Mouse (Mus musculus) testis, postnatal 10 days (tissue): ENCODE data around the gene Mvb12b.

Source experiments
- DNase-seq: peaks from one replicate; pipeline ENCODE4 v3.0.0; 2021; ENCODE audit warnings: low spot score

Mvb12b gene

GRCm38 (mm10) chr2:33778466-33778865 is 109.3 kb downstream of the Mvb12b start:
- DNase-seq, result no peak

DNA sequence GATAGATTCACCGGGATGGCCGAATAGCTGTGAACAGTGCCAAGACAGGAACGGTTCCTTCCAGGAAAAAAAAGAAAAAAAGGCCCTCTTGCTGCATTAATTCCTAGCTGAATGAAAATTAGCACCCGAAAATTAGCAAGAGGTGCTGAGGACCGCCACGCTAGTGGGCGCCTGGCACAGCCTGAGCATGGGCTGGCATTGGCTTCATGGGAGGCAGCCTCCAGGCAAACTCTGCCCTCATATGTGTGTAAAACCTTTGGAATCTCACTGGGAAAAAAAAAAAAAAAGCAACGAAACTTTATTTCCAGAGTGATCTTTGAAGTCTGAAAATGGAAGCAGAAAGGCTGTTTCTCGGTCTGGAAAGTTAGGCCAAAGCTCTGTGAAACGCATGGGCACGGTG is 110.7 kb downstream of the Mvb12b start:
- DNase-seq, result no peak

- no peak for DNase-seq
Measured at GRCm38 (mm10) chr2:33774884-33775283, 112.9 kb downstream of the Mvb12b start.

DNA sequence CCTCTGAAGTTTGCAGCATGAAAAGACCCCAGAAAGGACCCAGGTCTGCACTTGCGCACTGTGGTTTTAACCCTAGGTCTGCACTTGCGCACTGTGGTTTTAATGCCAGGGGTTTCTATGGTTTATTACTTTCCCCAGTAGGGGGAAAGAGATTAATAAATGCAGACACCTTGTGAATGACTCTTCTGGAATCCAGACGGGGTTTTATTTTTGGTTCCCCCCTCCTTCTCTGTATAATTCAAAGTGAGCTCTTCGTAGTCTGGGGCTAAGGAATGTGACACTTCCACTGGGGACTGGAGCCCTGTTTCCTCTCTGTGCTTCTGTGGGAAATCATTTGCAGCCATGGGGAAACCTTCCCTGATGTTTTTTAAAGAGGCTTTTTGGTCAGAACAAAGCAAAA is 113.6 kb downstream of the Mvb12b start:
- no peak for DNase-seq

- no peak for DNase-seq
Measured at GRCm38 (mm10) chr2:33772439-33772838, 115.3 kb downstream of the Mvb12b start.

GRCm38 (mm10) chr2:33771388-33771787 is 116.4 kb downstream of the Mvb12b start:
- no peak for DNase-seq

DNA sequence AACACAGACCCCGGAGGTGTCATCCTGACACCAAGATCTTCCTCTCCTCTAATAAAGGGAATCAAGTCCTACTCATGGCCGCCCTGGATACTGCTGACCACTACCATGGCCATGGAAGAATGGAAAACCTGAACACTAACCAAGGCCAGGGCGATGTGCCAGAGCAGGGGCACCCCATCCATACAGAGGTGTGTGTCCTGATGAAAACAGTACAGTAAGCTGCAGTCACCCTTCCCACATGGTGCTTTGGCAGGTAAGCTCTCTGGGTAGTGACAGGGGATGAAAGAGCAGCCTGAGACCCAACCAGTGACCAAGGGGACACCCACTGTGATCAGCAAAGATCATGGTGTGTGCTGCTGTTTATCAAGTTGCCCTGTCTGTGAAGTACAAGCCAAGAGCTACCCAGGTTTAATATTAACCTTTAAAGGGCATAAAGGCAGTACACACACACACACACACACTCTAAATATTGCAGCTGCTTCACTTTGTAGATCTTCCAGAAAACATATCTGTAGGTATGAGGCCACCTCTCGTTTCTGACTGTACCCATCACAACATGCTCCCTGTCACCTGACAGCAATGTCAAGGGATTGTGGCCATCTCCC is 117.1 kb downstream of the Mvb12b start:
- DNase-seq, result no peak

GRCm38 (mm10) chr2:33764476-33764875 is 123.3 kb downstream of the Mvb12b start:
- no peak for DNase-seq

- DNase-seq, result no peak
Measured at GRCm38 (mm10) chr2:33762210-33762609, 125.5 kb downstream of the Mvb12b start.

- DNase-seq, result no peak
Measured at GRCm38 (mm10) chr2:33760571-33760991, 127.2 kb downstream of the Mvb12b start.

- no peak for DNase-seq
Measured at GRCm38 (mm10) chr2:33759447-33759846, 128.3 kb downstream of the Mvb12b start.

- no peak for DNase-seq
Measured at GRCm38 (mm10) chr2:33755633-33756020, 132.1 kb downstream of the Mvb12b start.

DNA sequence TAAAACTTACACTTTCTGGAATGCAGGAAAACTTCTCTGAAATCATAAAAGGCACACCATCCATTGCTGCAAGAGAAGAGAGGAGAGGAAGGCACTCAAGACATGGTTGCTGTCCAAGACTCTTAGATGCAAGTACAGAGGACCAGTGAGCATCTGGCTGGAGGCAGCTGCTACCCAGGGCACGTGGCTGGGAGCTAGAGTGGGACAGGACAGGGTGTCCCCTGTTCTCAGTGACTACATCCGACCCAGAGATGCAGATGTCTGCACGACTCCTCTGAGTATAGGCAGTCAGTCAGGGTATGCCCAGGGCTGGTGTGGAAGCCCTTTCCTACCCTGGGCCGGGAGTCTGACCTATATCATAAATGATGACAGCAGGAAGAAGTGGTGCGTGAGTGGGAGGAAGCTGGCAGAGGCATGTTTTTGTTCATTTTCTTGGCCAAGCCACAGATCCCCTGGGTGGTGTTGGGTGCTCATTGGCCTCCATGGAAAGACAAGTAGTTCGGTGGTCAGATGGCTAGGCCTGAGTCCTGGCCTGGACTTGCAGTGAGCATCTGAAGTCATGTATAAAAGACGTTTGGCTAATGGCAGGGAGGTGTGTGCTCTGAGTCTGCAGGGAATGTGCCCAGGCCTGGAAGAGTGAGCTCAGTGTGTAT is 132.6 kb downstream of the Mvb12b start:
- no peak for DNase-seq

DNA sequence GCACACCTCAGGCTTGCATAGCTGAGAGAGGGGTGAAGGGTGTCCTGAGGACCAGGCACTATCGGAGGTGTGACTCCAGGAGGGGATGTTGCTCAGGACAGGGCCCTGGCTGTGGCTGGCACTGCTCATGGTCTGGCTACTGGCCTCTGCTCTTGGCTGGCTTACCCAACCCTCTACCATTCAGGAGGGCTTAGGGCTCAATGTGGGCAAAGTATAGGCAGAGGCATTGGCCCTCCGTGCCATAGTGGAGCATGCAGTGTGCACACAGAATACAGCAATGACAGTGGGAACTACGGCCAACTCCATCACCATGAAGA is 133.5 kb downstream of the Mvb12b start:
- no peak for DNase-seq

- peak; percentile 80 for DNase-seq
Measured at GRCm38 (mm10) chr2:33753630-33754316, 134.0 kb downstream of the Mvb12b start.

- DNase-seq, result no peak
Measured at GRCm38 (mm10) chr2:33750611-33751010, 137.1 kb downstream of the Mvb12b start.

DNA sequence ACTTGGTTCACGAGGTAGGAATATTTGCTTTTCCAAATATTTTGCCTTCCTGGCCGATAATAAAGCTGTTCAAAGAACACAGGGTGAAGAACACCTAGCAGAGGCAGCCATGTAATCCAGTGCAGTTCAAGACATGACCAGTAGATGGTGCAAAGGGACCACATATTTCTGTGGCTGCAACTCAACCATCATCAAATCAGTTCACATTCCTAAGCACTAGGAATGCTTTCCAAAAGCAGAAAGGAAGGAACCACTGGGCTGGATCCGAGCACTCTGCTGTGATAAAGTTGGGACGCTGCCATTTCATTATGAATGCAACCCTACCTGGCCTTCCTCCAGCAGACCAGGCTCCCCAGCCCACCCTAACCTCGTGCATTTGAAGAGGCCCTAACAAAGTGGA is 141.3 kb downstream of the Mvb12b start:
- peak; percentile 81 for DNase-seq

DNA sequence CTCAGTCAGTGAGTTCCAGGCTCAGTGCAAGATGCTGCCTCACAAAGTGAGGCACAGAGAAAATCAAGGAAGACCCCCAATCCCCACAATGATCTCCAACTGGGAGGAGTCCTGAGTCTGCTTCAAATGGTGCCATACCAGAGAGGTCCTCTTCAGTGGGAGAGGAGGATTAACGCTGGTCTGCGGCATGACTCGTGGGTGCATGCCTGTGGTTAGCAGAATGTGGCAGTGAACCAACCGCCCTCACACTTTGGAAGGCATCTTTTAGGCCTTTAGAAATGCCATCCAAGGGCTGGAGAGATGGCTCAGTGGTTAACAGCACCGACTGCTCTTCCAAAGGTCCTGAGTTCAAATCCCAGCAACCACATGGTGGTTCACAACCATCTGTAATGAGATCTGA is 142.0 kb downstream of the Mvb12b start:
- DNase-seq, result no peak

DNA sequence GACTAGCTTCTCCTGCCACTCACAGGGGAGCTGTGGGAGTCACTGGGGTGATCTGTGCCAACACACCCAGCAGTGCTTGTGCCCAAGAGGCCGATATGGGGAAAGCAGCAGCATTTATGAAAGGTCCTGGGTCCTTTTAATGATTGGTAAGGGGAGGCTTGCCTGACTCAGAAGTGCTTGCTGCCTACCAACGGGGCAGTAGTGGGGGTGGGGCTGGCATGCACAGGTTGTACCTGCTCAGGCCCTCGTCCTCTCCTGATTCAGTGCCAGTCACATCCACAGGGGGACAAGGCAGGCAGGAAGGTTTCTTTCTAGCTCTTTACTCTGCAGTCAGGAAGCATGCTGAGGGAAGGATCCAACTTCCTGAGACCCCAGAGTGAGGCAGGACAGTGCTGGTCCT is 150.6 kb downstream of the Mvb12b start:
- no peak for DNase-seq

DNA sequence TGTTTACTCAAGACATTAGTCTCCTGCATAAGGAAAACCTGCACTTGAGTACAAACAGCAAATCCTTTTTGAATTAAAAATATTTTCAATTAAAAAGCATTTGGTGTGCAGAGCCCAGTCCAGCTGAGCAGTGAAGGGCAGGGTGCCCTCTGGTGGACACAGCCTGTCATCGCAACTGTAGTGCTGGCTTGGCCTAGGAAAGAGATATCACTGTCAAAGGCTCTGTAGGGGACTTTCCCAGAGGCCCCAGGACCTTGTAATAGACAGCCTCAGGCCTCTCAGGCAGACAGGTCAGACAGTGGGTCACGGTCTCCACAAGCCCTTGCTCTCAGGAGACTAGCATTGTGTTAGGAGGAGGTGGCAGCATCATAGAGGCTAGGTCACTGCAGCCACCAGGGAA is 151.0 kb downstream of the Mvb12b start:
- peak; percentile 83 for DNase-seq

DNA sequence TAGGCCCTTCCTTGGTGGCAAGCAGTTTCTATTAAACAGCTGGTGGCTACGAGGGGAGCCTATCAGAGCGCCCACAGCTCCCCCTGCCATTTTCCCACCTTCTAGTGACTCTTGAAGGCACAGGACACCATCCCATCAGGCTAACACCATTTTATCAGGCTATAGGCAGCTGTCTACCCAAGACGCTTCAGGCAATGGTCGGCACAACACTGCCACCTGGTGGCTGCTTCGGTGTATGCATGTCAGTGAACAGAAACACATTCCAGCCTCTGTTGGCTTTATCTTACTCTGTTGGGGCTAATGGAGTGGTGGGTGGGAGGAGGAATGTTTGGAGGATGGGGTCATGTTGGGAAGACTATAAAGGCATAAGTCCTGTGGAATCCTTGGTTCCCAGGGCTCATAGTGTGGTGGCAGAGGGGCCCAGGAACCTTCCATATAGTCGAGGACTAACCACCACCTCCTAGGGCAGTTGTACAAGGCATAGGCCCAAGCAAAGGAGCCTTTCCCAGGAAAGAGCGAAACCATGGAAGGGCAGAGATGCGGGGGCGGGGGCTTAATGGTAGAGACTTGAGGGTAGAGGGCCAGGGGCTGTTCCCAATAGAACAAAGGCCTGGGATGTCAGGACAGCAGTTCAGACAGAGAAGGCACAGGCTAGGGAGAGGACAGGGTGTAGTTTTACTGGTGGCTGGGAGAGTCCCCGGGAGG is 152.8 kb downstream of the Mvb12b start:
- DNase-seq, result peak; percentile 91

DNA sequence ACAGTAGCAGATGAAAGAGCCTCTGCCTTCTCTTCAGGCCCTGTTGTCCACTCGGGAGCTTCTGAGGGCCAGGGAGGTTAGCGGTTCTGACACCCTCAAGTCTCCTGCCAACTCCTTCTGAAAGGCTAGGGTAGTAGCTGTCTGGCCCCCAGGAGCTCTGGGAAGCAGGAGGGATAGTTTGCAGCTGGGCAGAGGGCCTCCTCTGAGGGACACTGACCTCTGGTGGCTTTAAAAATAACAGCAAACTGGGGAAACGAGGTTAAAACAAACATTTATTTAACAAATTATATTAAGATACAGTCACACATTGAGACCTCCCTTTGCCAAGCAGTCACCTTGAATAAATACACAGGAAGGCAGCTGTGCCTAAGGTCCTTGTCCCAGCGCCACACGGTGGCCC is 158.0 kb downstream of the Mvb12b start:
- DNase-seq, result no peak

DNA sequence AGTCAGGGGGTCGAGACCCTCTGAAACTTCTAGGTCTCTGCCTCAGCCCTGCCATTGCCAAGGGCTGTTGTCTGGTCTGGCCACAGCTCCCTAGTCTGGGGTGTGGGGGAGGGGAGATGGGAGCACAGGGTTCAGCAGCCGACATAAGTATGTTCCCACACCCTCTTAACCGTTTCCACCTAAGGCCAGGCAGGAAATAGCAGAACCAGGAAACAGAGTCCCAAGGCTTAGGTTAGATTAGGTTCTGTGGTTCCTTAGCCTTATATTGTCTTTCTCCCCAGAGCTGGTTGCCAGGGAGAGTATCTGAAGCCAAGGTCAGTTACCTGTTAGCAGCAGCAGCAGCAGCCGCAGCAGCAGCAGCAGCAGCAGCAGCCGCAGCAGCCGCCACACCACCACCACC is 160.5 kb downstream of the Mvb12b start:
- no peak for DNase-seq
